Mouse (Mus musculus): ENCODE data around the gene Car12. TPM values are rescaled to one million over a fixed set of nuclear protein-coding genes. Genes with fewer than 3 reads are reported as not detected.

The Car12 gene
- total and polyA plus RNA-seq, 2 experiments from 2014 or later = 0.32 to 6.6 TPM

GRCm38 (mm10) chr9:66716533-66716932 lies 3.0 kb downstream of the Car12 start:
- TF ChIP-seq CTCF (IDR thresholded peaks at IDR 0.05) = no peak
- no peak overlapping the region for H3K4me2 ChIP-seq (ENCODE audit: low read depth, low read length, poor library complexity, severe bottlenecking)
- no peak overlapping the region for H3K4me3 ChIP-seq (ENCODE audit: low read depth, low read length)
- H3K4me1 ChIP-seq (ENCODE audit: insufficient read depth, low read length) = 0 out of 2 replicates have a peak, but pooled peaks cover 2% of the 10 kb centered on the region
- no peak for DNase-seq (ENCODE audit: low spot score)
- no peaks in the 10 kb centered on the region for H3K27me3 ChIP-seq (ENCODE audit: insufficient read depth, low read length)
- no peak overlapping the region for H3K9ac ChIP-seq (replicated peaks; ENCODE audit: low read length, poor library complexity, severe bottlenecking)
- no peak overlapping the region for H3K27ac ChIP-seq (ENCODE audit: low read depth, low read length)
- no peak for ATAC-seq (ENCODE audit: low FRiP score)
- no peaks in the 10 kb centered on the region for H3K36me3 ChIP-seq (ENCODE audit: insufficient read depth, low read length)
- H3K9me3 ChIP-seq (ENCODE audit: low read length) = no peaks in the 10 kb centered on the region
- WGBS = 94% methylated on average over 3 of the region's 3 CpGs

GRCm38 (mm10) chr9:66720686-66721450 lies 7.4 kb downstream of the Car12 start:
- 96% methylated on average over 8 of the region's 8 CpGs for WGBS
- H3K4me1 ChIP-seq (ENCODE audit: insufficient read depth, low read length) = 0 out of 2 replicates have a peak, but pooled peaks cover 2% of the 10 kb centered on the region
- no peak for TF ChIP-seq CTCF (IDR thresholded peaks at IDR 0.05)
- H3K9me3 ChIP-seq (ENCODE audit: low read length) = no peaks in the 10 kb centered on the region
- no peaks in the 10 kb centered on the region for H3K36me3 ChIP-seq (ENCODE audit: insufficient read depth, low read length)
- H3K9ac ChIP-seq (replicated peaks; ENCODE audit: low read length, poor library complexity, severe bottlenecking) = no peak overlapping the region
- no peak overlapping the region for H3K4me3 ChIP-seq (ENCODE audit: low read depth, low read length)
- H3K4me2 ChIP-seq (ENCODE audit: low read depth, low read length, poor library complexity, severe bottlenecking) = no peak overlapping the region
- DNase-seq (ENCODE audit: low spot score) (no peak), ATAC-seq (ENCODE audit: low FRiP score) (no peak)
- no peak overlapping the region for H3K27ac ChIP-seq (ENCODE audit: low read depth, low read length)
- no peaks in the 10 kb centered on the region for H3K27me3 ChIP-seq (ENCODE audit: insufficient read depth, low read length)

GRCm38 (mm10) chr9:66722187-66722868 lies 8.8 kb downstream of the Car12 start:
- no peak overlapping the region for H3K4me2 ChIP-seq (ENCODE audit: low read depth, low read length, poor library complexity, severe bottlenecking)
- DNase-seq (ENCODE audit: low spot score) (no peak), ATAC-seq (ENCODE audit: low FRiP score) (no peak)
- WGBS = 75% methylated on average over 5 of the region's 5 CpGs
- H3K4me3 ChIP-seq (ENCODE audit: low read depth, low read length) = no peak overlapping the region
- H3K27ac ChIP-seq (ENCODE audit: low read depth, low read length) = no peak overlapping the region
- H3K9me3 ChIP-seq (ENCODE audit: low read length) = no peaks in the 10 kb centered on the region
- H3K36me3 ChIP-seq (ENCODE audit: insufficient read depth, low read length) = no peaks in the 10 kb centered on the region
- no peak for TF ChIP-seq CTCF (IDR thresholded peaks at IDR 0.05)
- no peak overlapping the region for H3K9ac ChIP-seq (replicated peaks; ENCODE audit: low read length, poor library complexity, severe bottlenecking)
- no peaks in the 10 kb centered on the region for H3K27me3 ChIP-seq (ENCODE audit: insufficient read depth, low read length)
- H3K4me1 ChIP-seq (ENCODE audit: insufficient read depth, low read length) = 0 out of 2 replicates have a peak, but pooled peaks cover 2% of the 10 kb centered on the region

GRCm38 (mm10) chr9:66722869-66723272 lies 9.4 kb downstream of the Car12 start:
- H3K4me2 ChIP-seq (ENCODE audit: low read depth, low read length, poor library complexity, severe bottlenecking) = no peak overlapping the region
- ATAC-seq (ENCODE audit: low FRiP score) (no peak), DNase-seq (ENCODE audit: low spot score) (no peak)
- H3K9ac ChIP-seq (replicated peaks; ENCODE audit: low read length, poor library complexity, severe bottlenecking) = no peak overlapping the region
- H3K27ac ChIP-seq (ENCODE audit: low read depth, low read length) = no peak overlapping the region
- H3K9me3 ChIP-seq (ENCODE audit: low read length) = no peaks in the 10 kb centered on the region
- no peak for TF ChIP-seq CTCF (IDR thresholded peaks at IDR 0.05)
- 61% methylated on average over 5 of the region's 5 CpGs for WGBS
- H3K4me1 ChIP-seq (ENCODE audit: insufficient read depth, low read length) = 0 out of 2 replicates have a peak, but pooled peaks cover 2% of the 10 kb centered on the region
- no peaks in the 10 kb centered on the region for H3K36me3 ChIP-seq (ENCODE audit: insufficient read depth, low read length)
- no peaks in the 10 kb centered on the region for H3K27me3 ChIP-seq (ENCODE audit: insufficient read depth, low read length)
- H3K4me3 ChIP-seq (ENCODE audit: low read depth, low read length) = no peak overlapping the region

GRCm38 (mm10) chr9:66725591-66725990 lies 12.1 kb downstream of the Car12 start:
- TF ChIP-seq CTCF (IDR thresholded peaks at IDR 0.05) = no peak
- no peak for DNase-seq (ENCODE audit: low spot score)
- ATAC-seq (ENCODE audit: low FRiP score) = no peak
- no peak overlapping the region for H3K4me3 ChIP-seq (ENCODE audit: low read depth, low read length)
- no peaks in the 10 kb centered on the region for H3K27me3 ChIP-seq (ENCODE audit: insufficient read depth, low read length)
- H3K4me2 ChIP-seq (ENCODE audit: low read depth, low read length, poor library complexity, severe bottlenecking) = no peak overlapping the region
- H3K36me3 ChIP-seq (ENCODE audit: insufficient read depth, low read length) = no peaks in the 10 kb centered on the region
- no peak overlapping the region for H3K9ac ChIP-seq (replicated peaks; ENCODE audit: low read length, poor library complexity, severe bottlenecking)
- H3K4me1 ChIP-seq (ENCODE audit: insufficient read depth, low read length) = no peaks in the 10 kb centered on the region
- WGBS = 84% methylated on average over 3 of the region's 3 CpGs
- H3K9me3 ChIP-seq (ENCODE audit: low read length) = no peaks in the 10 kb centered on the region
- no peak overlapping the region for H3K27ac ChIP-seq (ENCODE audit: low read depth, low read length)

- WGBS = 77% methylated on average over 7 of the region's 7 CpGs
- ATAC-seq (ENCODE audit: low FRiP score) (no peak), DNase-seq (ENCODE audit: low spot score) (no peak)
- H3K27me3 ChIP-seq (ENCODE audit: insufficient read depth, low read length) = no peaks in the 10 kb centered on the region
- H3K27ac ChIP-seq (ENCODE audit: low read depth, low read length) = no peak overlapping the region
- H3K9me3 ChIP-seq (ENCODE audit: low read length) = no peaks in the 10 kb centered on the region
- TF ChIP-seq CTCF (IDR thresholded peaks at IDR 0.05) = no peak
- no peak overlapping the region for H3K4me3 ChIP-seq (ENCODE audit: low read depth, low read length)
- H3K4me1 ChIP-seq (ENCODE audit: insufficient read depth, low read length) = no peaks in the 10 kb centered on the region
- no peak overlapping the region for H3K9ac ChIP-seq (replicated peaks; ENCODE audit: low read length, poor library complexity, severe bottlenecking)
- no peak overlapping the region for H3K4me2 ChIP-seq (ENCODE audit: low read depth, low read length, poor library complexity, severe bottlenecking)
- no peaks in the 10 kb centered on the region for H3K36me3 ChIP-seq (ENCODE audit: insufficient read depth, low read length)
Measured at GRCm38 (mm10) chr9:66727333-66727732, 13.8 kb downstream of the Car12 start.

Data from midbrain, postnatal 0 days (tissue).